Mouse (Mus musculus) ES-Bruce4 (cell line): ENCODE measurements around the gene Tmem40.

Experiments used
- CTCF ChIP-seq: IDR thresholded peaks from one replicate; pipeline ENCODE4 v1.8.1; 2011; ENCODE audit warnings: low read depth, low read length
- POLR2A ChIP-seq: IDR thresholded peaks from one replicate; pipeline ENCODE4 v1.8.1; 2011; ENCODE audit warnings: low read length; ENCODE audit not compliant: insufficient read depth

DNA sequence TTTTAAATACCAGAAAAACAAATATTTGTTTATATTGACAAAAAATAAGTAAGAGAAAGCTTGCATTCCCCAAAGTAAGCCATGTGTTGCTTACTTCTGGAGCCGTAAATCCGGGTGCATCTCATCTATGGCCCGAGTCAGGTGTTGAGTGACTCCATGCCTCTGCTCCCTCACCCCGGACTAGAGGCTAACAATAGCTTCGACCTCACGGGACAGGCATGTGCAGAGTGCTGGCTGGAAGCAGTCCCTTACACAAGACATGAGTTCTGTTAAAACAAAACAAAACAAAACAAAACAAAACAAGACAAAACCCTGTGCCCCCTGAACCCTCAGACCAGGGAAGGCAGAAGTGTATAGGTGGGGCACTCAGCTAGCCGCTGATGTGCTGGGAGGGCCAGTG is 67.1 kb downstream of the Tmem40 start:
- TF ChIP-seq CTCF (no peak), POLR2A (no peak)
